Mouse (Mus musculus) heart, postnatal 0 days (tissue): ENCODE measurements around the gene Kcnmb3.

ENCODE experiments used
- CTCF ChIP-seq: IDR thresholded peaks from 2 replicates; pipeline ENCODE4 v1.5.1; 2016; ENCODE audit warnings: antibody characterized with exemption, control low read depth, low read depth
- EP300 ChIP-seq: IDR thresholded peaks from 2 replicates; pipeline ENCODE4 v1.6.1; 2016; ENCODE audit warnings: antibody characterized with exemption, low read depth

- TF ChIP-seq CTCF (peak; percentile 10; the same call in 1 of the 2 replicates), EP300 (no peak)
Observed at GRCm38 (mm10) chr3:32441710-32442109, 50.3 kb downstream of the Kcnmb3 start.
